Mouse (Mus musculus) hindbrain, embryonic 13.5 days (tissue): ENCODE results near the gene Ret. TPM values are rescaled to one million over a fixed set of nuclear protein-coding genes. Genes with fewer than 3 reads are reported as not detected.

Experiments used
- ATAC-seq: fragments of 200-750 bp; cut with Nextera tagmentation; 2 replicates; pipeline ENCODE4 v1.8.0; 2017; ENCODE audit warnings: moderate TSS enrichment; ENCODE audit not compliant: low FRiP score
- H3K27ac ChIP-seq: fragments of 300-500 bp; sonication (generic); 2 replicates; pipeline ENCODE4 v1.5.1; 2015; ENCODE audit warnings: inconsistent platforms, mild to moderate bottlenecking, moderate library complexity
- H3K27me3 ChIP-seq: fragments of 300-500 bp; sonication (generic); 2 replicates; pipeline ENCODE4 v1.6.1; 2015; ENCODE audit warnings: mild to moderate bottlenecking, inconsistent platforms
- H3K36me3 ChIP-seq: fragments of 300-500 bp; sonication (generic); 2 replicates; pipeline ENCODE4 v1.6.1; 2015; ENCODE audit warnings: mild to moderate bottlenecking, inconsistent platforms
- H3K4me1 ChIP-seq: fragments of 300-500 bp; sonication (generic); replicated peaks from 2 replicates; pipeline ENCODE4 v1.6.1; 2015; ENCODE audit warnings: inconsistent platforms
- H3K4me2 ChIP-seq: fragments of 300-500 bp; sonication (generic); 2 replicates; pipeline ENCODE4 v1.6.1; 2015; ENCODE audit warnings: inconsistent platforms, mild to moderate bottlenecking, moderate library complexity
- H3K4me3 ChIP-seq: fragments of 300-500 bp; sonication (generic); 2 replicates; pipeline ENCODE4 v1.5.1; 2015; ENCODE audit warnings: mild to moderate bottlenecking, inconsistent platforms
- H3K9ac ChIP-seq: fragments of 300-500 bp; sonication (generic); 2 replicates; pipeline ENCODE4 v1.6.1; 2015; ENCODE audit warnings: mild to moderate bottlenecking, inconsistent platforms
- H3K9me3 ChIP-seq: fragments of 300-500 bp; sonication (generic); 2 replicates; pipeline ENCODE4 v1.6.1; 2016; ENCODE audit warnings: inconsistent platforms
- WGBS: fragments of 180-500 bp; shearing (Covaris S2); methylation state at CpG from one replicate; pipeline ENCODE4 v1.1.7; 2015; 5-methylcytosine and 5-hydroxymethylcytosine counted together
- polyA plus RNA-seq: library from polyadenylated mRNA; unstranded; fragments of >200 nt; fragmentation: Nextera tagmentation; extraction: Ambion mirVana; gene quantifications from 2 replicates; pipeline ENCODE4 v1.2.1, GENCODE M21; 2015

The Ret gene
- polyA plus RNA-seq, 1 experiment from 2014 or later = 9.1 TPM

DNA sequence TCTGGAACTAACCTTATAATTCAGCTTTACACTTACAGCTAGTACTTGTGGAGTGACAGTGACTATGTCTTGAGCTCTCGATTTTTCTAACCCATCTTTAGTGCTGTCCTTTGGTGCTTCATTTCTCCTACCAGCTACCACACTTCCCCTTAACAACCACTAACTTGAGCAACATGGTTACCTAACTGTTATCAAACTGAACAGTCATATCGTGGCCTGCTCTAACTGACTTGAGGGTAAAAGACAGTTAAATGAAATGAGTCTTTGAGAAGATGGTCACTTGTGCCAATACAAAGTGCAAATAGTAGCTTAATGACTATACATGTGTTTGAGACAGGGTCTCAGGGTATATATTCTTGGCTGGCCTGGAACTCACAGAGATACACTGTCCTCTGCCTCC, 60.4 kb downstream of the Ret start:
- no peaks in the 10 kb centered on the region for H3K27me3 ChIP-seq
- ATAC-seq = no peak
- H3K36me3 ChIP-seq = no peaks in the 10 kb centered on the region
- no peak overlapping the region for H3K27ac ChIP-seq
- H3K4me1 ChIP-seq = peaks cover 5% of the 10 kb centered on the region
- no peak overlapping the region for H3K4me3 ChIP-seq
- no peak overlapping the region for H3K4me2 ChIP-seq
- no peaks in the 10 kb centered on the region for H3K9me3 ChIP-seq
- 84% methylated on average over 2 of the region's 2 CpGs for WGBS
- no peak overlapping the region for H3K9ac ChIP-seq

DNA sequence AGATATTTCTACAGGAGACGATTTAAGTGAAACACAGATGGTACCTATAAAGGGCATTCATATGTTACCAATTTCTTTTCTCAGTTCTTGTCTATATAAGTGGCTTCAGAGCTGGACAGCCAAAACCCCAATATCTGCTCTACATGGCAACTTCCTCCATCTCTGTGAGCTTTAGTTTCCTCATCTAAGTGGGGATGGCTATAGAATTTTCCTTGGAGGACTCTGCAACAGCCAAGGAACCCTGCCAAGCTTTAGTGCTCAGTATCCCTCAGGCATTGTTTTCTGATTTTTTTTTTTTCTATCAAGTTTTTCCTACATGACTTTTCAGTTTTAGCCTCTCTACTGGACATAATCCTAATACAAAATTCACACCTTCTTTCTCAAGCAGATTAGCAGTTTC, 63.1 kb downstream of the Ret start:
- Histone ChIP-seq H3K9ac (no peak overlapping the region), H3K4me2 (no peak overlapping the region), H3K27me3 (no peaks in the 10 kb centered on the region), H3K9me3 (no peaks in the 10 kb centered on the region), H3K4me3 (no peak overlapping the region), H3K36me3 (no peaks in the 10 kb centered on the region), H3K4me1 (peaks cover 5% of the 10 kb centered on the region), H3K27ac (no peak overlapping the region)
- ATAC-seq = no peak
- WGBS = 93% methylated on average over 1 of the region's 1 CpGs

- 84% methylated on average over 2 of the region's 2 CpGs for WGBS
- Histone ChIP-seq H3K36me3 (peaks cover 3% of the 10 kb centered on the region; the same call in 1 of the 2 replicates), H3K27ac (no peak overlapping the region), H3K27me3 (no peaks in the 10 kb centered on the region), H3K4me3 (no peak overlapping the region), H3K4me1 (no peaks in the 10 kb centered on the region), H3K9me3 (no peaks in the 10 kb centered on the region), H3K9ac (no peak overlapping the region), H3K4me2 (no peak overlapping the region)
- no peak for ATAC-seq
Observed at GRCm38 (mm10) chr6:118130022-118130421, 67.5 kb downstream of the Ret start.

GRCm38 (mm10) chr6:118127827-118128487, 69.6 kb downstream of the Ret start:
- H3K27me3 ChIP-seq = no peaks in the 10 kb centered on the region
- WGBS = 86% methylated on average over 6 of the region's 6 CpGs

DNA sequence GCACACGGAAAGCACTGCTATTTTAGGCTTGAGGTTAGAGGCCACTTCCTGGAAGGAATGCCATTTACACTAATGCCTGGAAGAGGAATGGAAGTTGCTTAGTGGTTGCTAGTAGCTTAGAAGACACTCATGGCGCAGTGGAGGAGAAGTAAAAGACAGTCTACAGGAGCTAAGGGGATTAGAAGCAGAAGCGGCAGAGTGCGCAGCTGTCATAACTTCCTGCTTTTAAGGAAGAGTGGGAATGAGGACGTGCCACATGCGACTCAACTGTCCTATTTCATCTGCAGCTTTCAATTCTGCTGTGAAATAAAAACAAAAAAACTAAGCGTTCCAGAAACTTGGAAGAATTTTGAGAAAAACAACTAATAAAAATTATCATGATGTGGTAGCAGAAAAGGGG, 70.3 kb downstream of the Ret start:
- 85% methylated on average over 7 of the region's 7 CpGs for whole genome bisulfite sequencing
- Histone ChIP-seq H3K4me2 (no peak overlapping the region), H3K36me3 (peaks cover 22% of the 10 kb centered on the region), H3K9me3 (no peaks in the 10 kb centered on the region), H3K9ac (no peak overlapping the region), H3K27me3 (no peaks in the 10 kb centered on the region), H3K27ac (no peak overlapping the region), H3K4me3 (no peak overlapping the region), H3K4me1 (no peaks in the 10 kb centered on the region)
- no peak for ATAC-seq

More at GRCm38 (mm10) chr6:118127827-118128487, 69.6 kb downstream of the Ret start:
- Histone ChIP-seq H3K9me3 (no peaks in the 10 kb centered on the region), H3K4me3 (no peak overlapping the region), H3K4me1 (no peaks in the 10 kb centered on the region), H3K27ac (no peak overlapping the region), H3K4me2 (no peak overlapping the region), H3K9ac (no peak overlapping the region), H3K36me3 (peaks cover 14% of the 10 kb centered on the region)
- ATAC-seq = no peak

- ATAC-seq = no peak
- no peak overlapping the region for H3K4me3 ChIP-seq
- no peak overlapping the region for H3K4me2 ChIP-seq
- no peaks in the 10 kb centered on the region for H3K9me3 ChIP-seq
- no peaks in the 10 kb centered on the region for H3K4me1 ChIP-seq
- no peaks in the 10 kb centered on the region for H3K27me3 ChIP-seq
- peaks cover 28% of the 10 kb centered on the region for H3K36me3 ChIP-seq
- no peak overlapping the region for H3K27ac ChIP-seq
- H3K9ac ChIP-seq = no peak overlapping the region
Observed at GRCm38 (mm10) chr6:118126577-118126976, 70.9 kb downstream of the Ret start.

DNA sequence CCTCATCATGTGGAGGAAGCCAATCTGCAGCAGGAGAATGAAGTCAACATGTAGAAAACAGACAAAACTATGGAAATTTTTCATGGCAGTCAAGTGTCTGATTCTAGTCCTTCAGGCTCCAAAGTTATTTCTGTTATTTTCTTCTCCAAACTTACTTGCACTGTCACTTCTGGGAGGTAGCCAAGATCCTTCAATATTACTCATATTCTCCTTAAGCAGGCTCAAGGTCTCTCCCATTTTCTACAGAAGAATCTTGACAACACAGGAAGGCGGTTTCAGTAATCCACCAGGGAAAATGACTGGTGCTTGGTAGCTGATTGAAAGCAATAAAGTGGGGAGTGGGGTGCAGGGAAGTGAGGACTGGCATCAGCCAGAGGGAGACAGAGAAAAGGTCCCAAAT, 74.8 kb downstream of the Ret start:
- WGBS = 87% methylated on average over 1 of the region's 1 CpGs
- ATAC-seq = no peak
- no peak overlapping the region for H3K4me3 ChIP-seq
- no peaks in the 10 kb centered on the region for H3K9me3 ChIP-seq
- H3K4me1 ChIP-seq = no peaks in the 10 kb centered on the region
- no peak overlapping the region for H3K9ac ChIP-seq
- H3K36me3 ChIP-seq = peaks cover 39% of the 10 kb centered on the region
- no peak overlapping the region for H3K4me2 ChIP-seq
- H3K27ac ChIP-seq = no peak overlapping the region
- no peaks in the 10 kb centered on the region for H3K27me3 ChIP-seq

- H3K27me3 ChIP-seq = no peaks in the 10 kb centered on the region
- ATAC-seq = no peak
- no peak overlapping the region for H3K4me3 ChIP-seq
- H3K9me3 ChIP-seq = no peaks in the 10 kb centered on the region
- H3K36me3 ChIP-seq = peaks cover 36% of the 10 kb centered on the region
- WGBS = 58% methylated on average over 1 of the region's 1 CpGs
- H3K9ac ChIP-seq = no peak overlapping the region
- H3K4me1 ChIP-seq = no peaks in the 10 kb centered on the region
- no peak overlapping the region for H3K27ac ChIP-seq
- no peak overlapping the region for H3K4me2 ChIP-seq
Observed at GRCm38 (mm10) chr6:118111810-118112209, 85.7 kb downstream of the Ret start.

Other genes starting within 250 kb of the Ret start
- 0.90 and 1.1 TPM in 2 replicates for gene Rasgef1a, start 186.3 kb downstream of the Ret start, polyA plus RNA-seq
- gene Csgalnact2, start 58.6 kb downstream of the Ret start, polyA plus RNA-seq = 9.2 and 9.5 TPM in 2 replicates
- gene Bms1, start 221.8 kb upstream of the Ret start, polyA plus RNA-seq = 24.9 TPM in 2 replicates